Mouse (Mus musculus) cortical plate, adult 2 months (tissue): Measurements from ENCODE around the gene Dlx4.

ENCODE experiments used
- CTCF ChIP-seq: fragments of 200-500 bp; IDR thresholded peaks from 2 replicates; pipeline ENCODE4 v1.5.1; 2011; ENCODE audit warnings: mild to moderate bottlenecking, control low read depth, low read length; ENCODE audit not compliant: insufficient read depth; ENCODE audit errors: extremely low read depth
- POLR2A ChIP-seq: fragments of 200-500 bp; IDR thresholded peaks from 2 replicates; pipeline ENCODE4 v1.6.1; 2011; ENCODE audit warnings: mild to moderate bottlenecking, low read length, control low read depth; ENCODE audit not compliant: insufficient read depth; ENCODE audit errors: extremely low read depth

GRCm38 (mm10) chr11:95165857-95166256 lies 19.8 kb upstream of the Dlx4 start:
- TF ChIP-seq CTCF (no peak), POLR2A (no peak)
